8 mouse cellular contexts compared by ENCODE assay signal in genomic region chr1:36134584-36134983, GRCm38 (mm10).
DNase-seq lines count a peak whose midpoint lies in the region; ATAC-seq and TF ChIP-seq lines count a peak whose summit lies in the region.

No protein-coding gene starts in this region.

- dilution Hi-C loops in CH12.LX (cut with MboI; ENCODE audit: extremely low pct_ligation_motif_present, extremely low pct_unique_long_range_greater_than_20kb, low sequenced_read_pairs) = no loop called here

- no peak overlapping the region for H3K4me3 ChIP-seq in CH12.LX (replicated peaks in 1 of 3; ENCODE audit: low read depth in 2 of 3, low read length in 2 of 3, poor library complexity in 1 of 3)

- no peak overlapping the region for H3K9ac ChIP-seq in CH12.LX (ENCODE audit: insufficient read depth, low read depth)

- DNase-seq in CH12.LX (ENCODE audit: extremely low read depth) = peak; percentile 75
- peak; percentile 84 for DNase-seq in adrenal gland, postnatal 36 days
- DNase-seq in heart, postnatal 4 days = peak; percentile 80
- peak; percentile 59 for DNase-seq in layer of hippocampus, adult 9-10 months (ENCODE audit: low spot score)
- peak; percentile 84 for DNase-seq in lung, postnatal 14 days
- DNase-seq in right cerebral cortex, adult 18-20 months = peak; percentile 61
- DNase-seq in urinary bladder, postnatal 14 days (ENCODE audit: low spot score) = peak; percentile 78

- H3K27ac ChIP-seq in CH12.LX (ENCODE audit: insufficient read depth, low read depth) = no peak overlapping the region

- no peak overlapping the region for H3K4me2 ChIP-seq in CH12.LX (ENCODE audit: insufficient read depth, low read depth, poor library complexity, severe bottlenecking)

- peaks cover 2 to 22% of the 10 kb centered on the region in 2 experiments; a peak in 3 of 4 replicates for H3K4me1 ChIP-seq in CH12.LX (ENCODE audit: control insufficient read depth in 1 of 2, insufficient read depth in 2 of 2)

- H3K79me2 ChIP-seq in CH12.LX (replicated peaks; ENCODE audit: control insufficient read depth, extremely low read depth, insufficient read depth, poor library complexity, severe bottlenecking) = no peaks in the 10 kb centered on the region

- peak; percentile 89 to 95 for TF ChIP-seq CTCF in CH12.LX (conservative IDR thresholded peaks at IDR 0.05 in 1 of 2, IDR thresholded peaks at IDR 0.05 in 1 of 2; ENCODE audit: low read depth in 2 of 2, low read length in 2 of 2)

- TF ChIP-seq POLR2A in CH12.LX (IDR thresholded peaks at IDR 0.05; ENCODE audit: low read depth, low read length) = no peak

- peak; percentile 92 for TF ChIP-seq RAD21 in CH12.LX (IDR thresholded peaks at IDR 0.05; ENCODE audit: low read depth, low read length)

- peak; percentile 44; the same call in 1 of the 2 replicates for ATAC-seq in erythroblast, adult 5-6 weeks (replicated peaks; ENCODE audit: low FRiP score, poor library complexity, severe bottlenecking)

- H3K27me3 ChIP-seq in CH12.LX (replicated peaks) = no peaks in the 10 kb centered on the region

- in situ Hi-C loops in CH12.LX (cut with MboI; ENCODE audit: low pct_ligation_motif_present, low pct_unique_long_range_greater_than_20kb, low sequenced_read_pairs) = loop anchor here (10.0 kb wide), 2 partner anchors 70 to 280 kb away; partner anchors contain the start of gene Hs6st1

- no peak for TF ChIP-seq EP300 in CH12.LX (IDR thresholded peaks at IDR 0.05; ENCODE audit: low read length)

- H3K9me3 ChIP-seq in CH12.LX (replicated peaks; ENCODE audit: low read length) = no peaks in the 10 kb centered on the region

- peaks cover 0 to 3% of the 10 kb centered on the region in 2 experiments for H3K36me3 ChIP-seq in CH12.LX (replicated peaks in 1 of 2; ENCODE audit: control insufficient read depth in 1 of 2, insufficient read depth in 1 of 2, low read length in 1 of 2)

TF ChIP-seq in CH12.LX, 34 proteins besides CTCF, POLR2A, EP300 and RAD21:
- TF ChIP-seq MXI1 (IDR thresholded peaks at IDR 0.05; ENCODE audit: low read depth, low read length) = no peak
- peak; percentile 94 for TF ChIP-seq SMC3 (IDR thresholded peaks at IDR 0.05; ENCODE audit: low read depth, low read length)
- TF ChIP-seq IRF4 (IDR thresholded peaks at IDR 0.05; ENCODE audit: low read depth, low read length) = 0 out of 2 replicates have a peak, but pooled peaks have one; percentile 8
- TF ChIP-seq ZC3H11A (IDR thresholded peaks at IDR 0.05; ENCODE audit: low read depth, low read length) = peak; percentile 68
- no peak for TF ChIP-seq MEF2A (IDR thresholded peaks at IDR 0.05; ENCODE audit: borderline replicate concordance, low read depth, low read length)
